Mouse (Mus musculus): ENCODE results near the gene Sctr. TPM values are rescaled to one million over a fixed set of nuclear protein-coding genes. Genes with fewer than 3 reads are reported as not detected.

Gene Sctr
- polyA plus RNA-seq, 1 experiment from 2014 or later = 0.23 TPM

- no peak for DNase-seq (ENCODE audit: low spot score)
Measured at GRCm38 (mm10) chr1:120027693-120028092, 21.0 kb downstream of the Sctr start.

GRCm38 (mm10) chr1:120030474-120030873, 23.8 kb downstream of the Sctr start:
- DNase-seq (ENCODE audit: low spot score) = no peak

- DNase-seq (ENCODE audit: low spot score) = peak; percentile 60
Measured at GRCm38 (mm10) chr1:120032804-120033468, 26.2 kb downstream of the Sctr start.

- no peak for DNase-seq (ENCODE audit: low spot score)
Measured at GRCm38 (mm10) chr1:120033469-120033854, 26.8 kb downstream of the Sctr start.

- DNase-seq (ENCODE audit: low spot score) = no peak
Measured at GRCm38 (mm10) chr1:120034793-120035192, 28.1 kb downstream of the Sctr start.

- no peak for DNase-seq (ENCODE audit: low spot score)
Measured at GRCm38 (mm10) chr1:120035456-120036034, 28.9 kb downstream of the Sctr start.

- no peak for DNase-seq (ENCODE audit: low spot score)
Measured at GRCm38 (mm10) chr1:120037021-120037683, 30.5 kb downstream of the Sctr start.

GRCm38 (mm10) chr1:120038594-120038993, 31.9 kb downstream of the Sctr start:
- DNase-seq (ENCODE audit: low spot score) = no peak

- no peak for DNase-seq (ENCODE audit: low spot score)
Measured at GRCm38 (mm10) chr1:120042421-120042820, 35.7 kb downstream of the Sctr start.

GRCm38 (mm10) chr1:120044584-120044983, 37.9 kb downstream of the Sctr start:
- DNase-seq (ENCODE audit: low spot score) = no peak

GRCm38 (mm10) chr1:120047325-120047724, 40.6 kb downstream of the Sctr start:
- DNase-seq (ENCODE audit: low spot score) = no peak

GRCm38 (mm10) chr1:120051070-120051469, 44.4 kb downstream of the Sctr start:
- no peak for DNase-seq (ENCODE audit: low spot score)

GRCm38 (mm10) chr1:120054997-120055396, 48.3 kb downstream of the Sctr start:
- DNase-seq (ENCODE audit: low spot score) = no peak

- peak; percentile 63 for DNase-seq (ENCODE audit: low spot score)
Measured at GRCm38 (mm10) chr1:120055475-120055874, 48.8 kb downstream of the Sctr start.

- no peak for DNase-seq (ENCODE audit: low spot score)
Measured at GRCm38 (mm10) chr1:120056236-120056635, 49.5 kb downstream of the Sctr start.

- DNase-seq (ENCODE audit: low spot score) = no peak
Measured at GRCm38 (mm10) chr1:120057044-120057443, 50.4 kb downstream of the Sctr start.

GRCm38 (mm10) chr1:120057674-120058430, 51.2 kb downstream of the Sctr start:
- DNase-seq (ENCODE audit: low spot score) = no peak

- no peak for DNase-seq (ENCODE audit: low spot score)
Measured at GRCm38 (mm10) chr1:120060687-120061086, 54.0 kb downstream of the Sctr start.

GRCm38 (mm10) chr1:120062231-120062630, 55.5 kb downstream of the Sctr start:
- DNase-seq (ENCODE audit: low spot score) = no peak

GRCm38 (mm10) chr1:120064036-120064682, 57.5 kb downstream of the Sctr start:
- no peak for DNase-seq (ENCODE audit: low spot score)

GRCm38 (mm10) chr1:120066159-120066558, 59.5 kb downstream of the Sctr start:
- no peak for DNase-seq (ENCODE audit: low spot score)

Data from thymus, postnatal 0 days (tissue).